Mouse (Mus musculus) spleen, adult 18-20 months (tissue): ENCODE measurements around the gene Comp.

Experiments used
- DNase-seq, 2 experiments: peaks; one replicate each; pipeline ENCODE4 v3.0.0; 2022; ENCODE audit warnings: mixed read lengths in 2 of 2

The Comp gene

GRCm38 (mm10) chr8:70373397-70374317 lies at the start of gene Comp:
TSS of gene Comp (plus strand) at chr8:70373558.
- no peak for DNase-seq

GRCm38 (mm10) chr8:70323716-70324115 lies 49.6 kb upstream of the Comp start:
- no peak for DNase-seq

- DNase-seq, result no peak
Measured at GRCm38 (mm10) chr8:70327512-70327911, 45.8 kb upstream of the Comp start.

- DNase-seq, result no peak
Measured at GRCm38 (mm10) chr8:70329124-70329834, 44.1 kb upstream of the Comp start, which contains the start of gene Gdf1. TSS of gene Gdf1 (plus strand) at chr8:70329817.

GRCm38 (mm10) chr8:70329835-70330740 lies 43.3 kb upstream of the Comp start:
- DNase-seq, result no peak

- no peak for DNase-seq
Measured at GRCm38 (mm10) chr8:70330741-70331364, 42.5 kb upstream of the Comp start.

- DNase-seq, result no peak
Measured at GRCm38 (mm10) chr8:70331526-70331925, 41.8 kb upstream of the Comp start.

- no peak for DNase-seq
Measured at GRCm38 (mm10) chr8:70332070-70332877, 41.1 kb upstream of the Comp start.

GRCm38 (mm10) chr8:70332878-70333202 lies 40.5 kb upstream of the Comp start:
- no peak for DNase-seq

GRCm38 (mm10) chr8:70338931-70339330 lies 34.4 kb upstream of the Comp start:
- no peak for DNase-seq

GRCm38 (mm10) chr8:70340659-70341058 lies 32.7 kb upstream of the Comp start:
- DNase-seq, result no peak

GRCm38 (mm10) chr8:70342007-70342406 lies 31.4 kb upstream of the Comp start:
- no peak for DNase-seq

GRCm38 (mm10) chr8:70343076-70343475 lies 30.3 kb upstream of the Comp start:
- no peak for DNase-seq

GRCm38 (mm10) chr8:70343696-70344095 lies 29.7 kb upstream of the Comp start:
- DNase-seq, result no peak

- DNase-seq, result no peak
Measured at GRCm38 (mm10) chr8:70344279-70344678, 29.1 kb upstream of the Comp start.

- DNase-seq, result no peak
Measured at GRCm38 (mm10) chr8:70347443-70347842, 25.9 kb upstream of the Comp start.

- DNase-seq, result no peak
Measured at GRCm38 (mm10) chr8:70347860-70348420, 25.4 kb upstream of the Comp start.

- no peak for DNase-seq
Measured at GRCm38 (mm10) chr8:70351035-70351999, 22.0 kb upstream of the Comp start.

GRCm38 (mm10) chr8:70352000-70352384 lies 21.4 kb upstream of the Comp start:
- no peak for DNase-seq

- no peak for DNase-seq
Measured at GRCm38 (mm10) chr8:70352657-70353151, 20.7 kb upstream of the Comp start.
